Mouse (Mus musculus) forebrain, embryonic 10.5 days (tissue): ENCODE measurements around the gene Pum2. TPM values are rescaled to one million over a fixed set of nuclear protein-coding genes. Genes with fewer than 3 reads are reported as not detected.

Source experiments
- DNase-seq: peaks from one replicate; pipeline ENCODE4 v3.0.0-alpha.2; 2017; ENCODE audit warnings: low spot score; ENCODE audit errors: extremely low spot score
- H3K27ac ChIP-seq: fragments of 300-500 bp; sonication (generic); 2 replicates; pipeline ENCODE4 v1.5.1; 2016; ENCODE audit warnings: mild to moderate bottlenecking
- H3K27me3 ChIP-seq: fragments of 300-500 bp; sonication (generic); 2 replicates; pipeline ENCODE4 v1.6.1; 2016; ENCODE audit warnings: mild to moderate bottlenecking; ENCODE audit not compliant: poor library complexity, severe bottlenecking
- H3K36me3 ChIP-seq: fragments of 300-500 bp; sonication (generic); replicated peaks from 2 replicates; pipeline ENCODE4 v1.6.1; 2016; ENCODE audit warnings: mild to moderate bottlenecking, moderate library complexity
- H3K4me1 ChIP-seq: fragments of 300-500 bp; sonication (generic); 2 replicates; pipeline ENCODE4 v1.6.1; 2016
- H3K4me3 ChIP-seq: fragments of 300-500 bp; sonication (generic); 2 replicates; pipeline ENCODE4 v1.5.1; 2016; ENCODE audit warnings: mild to moderate bottlenecking, moderate library complexity
- H3K9me3 ChIP-seq: fragments of 300-500 bp; sonication (generic); 2 replicates; pipeline ENCODE4 v1.6.1; 2016; ENCODE audit warnings: mild to moderate bottlenecking, moderate library complexity
- WGBS: fragments of 180-500 bp; shearing (Covaris S2); methylation state at CpG from one replicate; pipeline ENCODE4 v1.1.7; 2016; 5-methylcytosine and 5-hydroxymethylcytosine counted together
- polyA plus RNA-seq: library from polyadenylated mRNA; unstranded; fragments of >200 nt; fragmentation: Nextera tagmentation; extraction: Ambion mirVana; gene quantifications from 2 replicates; pipeline ENCODE4 v1.2.1, GENCODE M21; 2016

Pum2 gene
- polyA plus RNA-seq, 1 experiment from 2014 or later = 76.2 TPM

- H3K4me1 ChIP-seq = no peaks in the 10 kb centered on the region
- H3K36me3 ChIP-seq = no peaks in the 10 kb centered on the region
- WGBS = 90% methylated on average over 4 of the region's 4 CpGs
- H3K27ac ChIP-seq = no peak overlapping the region
- DNase-seq = no peak
- no peaks in the 10 kb centered on the region for H3K27me3 ChIP-seq
- H3K9me3 ChIP-seq = no peaks in the 10 kb centered on the region
- no peak overlapping the region for H3K4me3 ChIP-seq
These were observed 17.3 kb upstream of the Pum2 start for GRCm38 (mm10) chr12:8656596-8656995.

GRCm38 (mm10) chr12:8657116-8657515 lies 16.8 kb upstream of the Pum2 start:
- WGBS = 75% methylated on average over 10 of the region's 10 CpGs

GRCm38 (mm10) chr12:8657629-8658366 lies 16.1 kb upstream of the Pum2 start:
- no peaks in the 10 kb centered on the region for H3K36me3 ChIP-seq
- no peak overlapping the region for H3K4me3 ChIP-seq
- H3K9me3 ChIP-seq = no peaks in the 10 kb centered on the region
- no peak for DNase-seq
- no peak overlapping the region for H3K27ac ChIP-seq
- WGBS = 93% methylated on average over 6 of the region's 6 CpGs
- H3K27me3 ChIP-seq = no peaks in the 10 kb centered on the region
- H3K4me1 ChIP-seq = no peaks in the 10 kb centered on the region

More at GRCm38 (mm10) chr12:8657116-8657515, 16.8 kb upstream of the Pum2 start:
- Histone ChIP-seq H3K36me3 (no peaks in the 10 kb centered on the region), H3K27me3 (no peaks in the 10 kb centered on the region), H3K9me3 (no peaks in the 10 kb centered on the region), H3K4me3 (no peak overlapping the region), H3K4me1 (no peaks in the 10 kb centered on the region), H3K27ac (no peak overlapping the region)
- DNase-seq = no peak

- H3K4me3 ChIP-seq = no peak overlapping the region
- WGBS = 92% methylated on average over 15 of the region's 15 CpGs
- DNase-seq = no peak
- no peaks in the 10 kb centered on the region for H3K27me3 ChIP-seq
- no peak overlapping the region for H3K27ac ChIP-seq
- H3K36me3 ChIP-seq = no peaks in the 10 kb centered on the region
- H3K4me1 ChIP-seq = no peaks in the 10 kb centered on the region
- H3K9me3 ChIP-seq = no peaks in the 10 kb centered on the region
These were observed 14.3 kb upstream of the Pum2 start for GRCm38 (mm10) chr12:8659406-8660279.

GRCm38 (mm10) chr12:8661747-8662146 lies 12.2 kb upstream of the Pum2 start:
- DNase-seq = no peak
- no peaks in the 10 kb centered on the region for H3K9me3 ChIP-seq
- H3K27me3 ChIP-seq = no peaks in the 10 kb centered on the region
- H3K4me1 ChIP-seq = no peaks in the 10 kb centered on the region
- no peak overlapping the region for H3K27ac ChIP-seq
- 68% methylated on average over 3 of the region's 3 CpGs for WGBS
- no peak overlapping the region for H3K4me3 ChIP-seq
- H3K36me3 ChIP-seq = no peaks in the 10 kb centered on the region

- no peak overlapping the region for H3K4me3 ChIP-seq
- no peak for DNase-seq
- no peaks in the 10 kb centered on the region for H3K4me1 ChIP-seq
- H3K9me3 ChIP-seq = no peaks in the 10 kb centered on the region
- H3K27me3 ChIP-seq = no peaks in the 10 kb centered on the region
- no peaks in the 10 kb centered on the region for H3K36me3 ChIP-seq
- WGBS = 59% methylated on average over 2 of the region's 2 CpGs
- no peak overlapping the region for H3K27ac ChIP-seq
These were observed 11.8 kb upstream of the Pum2 start for GRCm38 (mm10) chr12:8662175-8662574.

GRCm38 (mm10) chr12:8662721-8663120 lies 11.2 kb upstream of the Pum2 start:
- 83% methylated on average over 4 of the region's 4 CpGs for WGBS
- DNase-seq = no peak

GRCm38 (mm10) chr12:8667473-8668255 lies 6.3 kb upstream of the Pum2 start:
- DNase-seq = no peak
- no peaks in the 10 kb centered on the region for H3K36me3 ChIP-seq
- H3K4me3 ChIP-seq = no peak overlapping the region
- no peaks in the 10 kb centered on the region for H3K27me3 ChIP-seq
- peaks cover 9% of the 10 kb centered on the region; the same call in 1 of the 2 replicates for H3K9me3 ChIP-seq
- H3K27ac ChIP-seq = no peak overlapping the region
- WGBS = 83% methylated on average over 4 of the region's 4 CpGs
- no peaks in the 10 kb centered on the region for H3K4me1 ChIP-seq

More at GRCm38 (mm10) chr12:8662721-8663120, 11.2 kb upstream of the Pum2 start:
- no peak overlapping the region for H3K4me3 ChIP-seq
- H3K36me3 ChIP-seq = no peaks in the 10 kb centered on the region
- no peaks in the 10 kb centered on the region for H3K27me3 ChIP-seq
- no peaks in the 10 kb centered on the region for H3K9me3 ChIP-seq
- no peaks in the 10 kb centered on the region for H3K4me1 ChIP-seq
- H3K27ac ChIP-seq = no peak overlapping the region

- WGBS = 87% methylated on average over 4 of the region's 4 CpGs
- Histone ChIP-seq H3K36me3 (no peaks in the 10 kb centered on the region), H3K4me3 (no peak overlapping the region), H3K27ac (no peak overlapping the region), H3K4me1 (peaks cover 10% of the 10 kb centered on the region), H3K27me3 (no peaks in the 10 kb centered on the region), H3K9me3 (peaks cover 9% of the 10 kb centered on the region; the same call in 1 of the 2 replicates)
- no peak for DNase-seq
These were observed 4.5 kb upstream of the Pum2 start for GRCm38 (mm10) chr12:8669421-8669820.

- no peak for DNase-seq
- no peaks in the 10 kb centered on the region for H3K27me3 ChIP-seq
- H3K9me3 ChIP-seq = peaks cover 9% of the 10 kb centered on the region; the same call in 1 of the 2 replicates
- H3K4me3 ChIP-seq = no peak overlapping the region
- no peak overlapping the region for H3K27ac ChIP-seq
- H3K36me3 ChIP-seq = no peaks in the 10 kb centered on the region
- 82% methylated on average over 3 of the region's 3 CpGs for WGBS
- peaks cover 10% of the 10 kb centered on the region for H3K4me1 ChIP-seq
These were observed 4.1 kb upstream of the Pum2 start for GRCm38 (mm10) chr12:8669846-8670245.

GRCm38 (mm10) chr12:8673121-8673973 lies 587 bp upstream of the Pum2 start:
- peak; percentile 18 for DNase-seq
- Histone ChIP-seq H3K9me3 (peaks cover 9% of the 10 kb centered on the region; the same call in 1 of the 2 replicates), H3K27ac (peak overlapping the region; percentile 100), H3K4me1 (peaks cover 23% of the 10 kb centered on the region), H3K36me3 (peaks cover 10% of the 10 kb centered on the region), H3K27me3 (no peaks in the 10 kb centered on the region), H3K4me3 (peak overlapping the region; percentile 93)
- WGBS = 41% methylated on average over 17 of the region's 17 CpGs
